Mouse (Mus musculus): ENCODE results near the gene Gins3. TPM values are rescaled to one million over a fixed set of nuclear protein-coding genes. Genes with fewer than 3 reads are reported as not detected.
"Not testable (repeated sequence)": the region's sequence is repeated elsewhere in the genome, so short reads cannot be mapped to it uniquely, and the experiment has no call there.

Gins3 gene
- under 1 TPM; 0.38 to 0.67 TPM for total RNA-seq (2021)
- long read RNA-seq, experiment 1, result 0 reads
- long read RNA-seq, experiment 2, result 0 reads

DNA sequence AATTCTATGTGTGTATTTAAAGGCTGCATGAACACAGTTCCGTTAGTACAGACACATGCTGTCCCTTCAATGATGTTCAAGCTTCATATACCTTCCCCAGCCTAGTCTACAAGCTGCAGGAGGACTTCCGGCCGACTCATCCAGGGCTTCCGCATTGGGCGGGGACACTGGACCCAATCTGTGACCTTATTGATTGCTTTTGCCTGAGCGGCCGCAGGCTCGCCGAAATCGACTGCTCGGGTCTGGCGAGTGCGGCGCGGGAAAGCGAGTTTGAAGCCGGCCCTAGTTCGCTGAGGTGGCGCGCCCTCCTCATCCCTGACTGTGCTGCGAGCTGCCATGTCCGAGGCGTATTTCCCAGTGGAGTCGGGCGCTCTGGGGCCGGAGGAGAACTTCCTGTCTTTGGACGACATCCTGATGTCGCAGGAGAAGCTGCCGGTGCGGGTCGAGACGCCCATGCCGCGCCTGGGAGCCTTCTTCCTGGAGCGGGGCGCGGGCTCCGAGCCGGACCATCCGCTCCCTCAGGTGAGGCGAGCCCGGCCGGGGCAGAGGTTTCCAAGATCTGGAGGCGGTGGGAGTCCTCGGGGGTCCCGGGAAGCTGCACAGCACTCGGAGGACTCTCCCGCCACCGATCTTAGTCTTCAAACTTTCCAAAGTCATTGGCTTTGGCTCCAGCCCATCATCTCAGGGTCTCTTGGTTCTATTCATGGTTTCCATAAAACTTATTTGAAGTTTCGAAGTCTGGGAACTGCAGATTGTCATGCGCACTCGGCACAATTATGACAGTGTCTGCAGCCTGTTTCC, at the start of gene Gins3:
TSS of gene Gins3 (plus strand) at position 192 of the 801 bp plus-strand sequence.
- peak; percentile 90 for DNase-seq

DNA sequence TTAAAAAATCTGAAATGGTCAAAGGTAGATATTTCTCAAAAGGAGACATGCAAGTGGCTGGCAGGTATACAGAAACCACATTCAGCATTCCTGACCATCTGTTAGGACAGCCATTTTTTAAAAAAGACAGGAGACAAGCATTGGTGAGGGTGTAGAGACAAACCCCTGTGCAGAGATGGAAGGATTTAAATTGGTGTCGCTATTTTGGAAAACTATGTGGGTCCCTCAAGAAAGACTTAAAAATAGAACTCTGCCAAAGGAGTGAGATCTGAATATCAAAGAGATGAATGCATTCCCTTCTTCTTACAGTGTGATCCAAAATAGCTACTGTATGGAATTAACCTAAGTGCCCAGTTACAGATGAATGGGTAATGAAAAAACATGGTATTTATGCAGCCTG, 45.9 kb upstream of the Gins3 start:
- no peak for DNase-seq

DNA sequence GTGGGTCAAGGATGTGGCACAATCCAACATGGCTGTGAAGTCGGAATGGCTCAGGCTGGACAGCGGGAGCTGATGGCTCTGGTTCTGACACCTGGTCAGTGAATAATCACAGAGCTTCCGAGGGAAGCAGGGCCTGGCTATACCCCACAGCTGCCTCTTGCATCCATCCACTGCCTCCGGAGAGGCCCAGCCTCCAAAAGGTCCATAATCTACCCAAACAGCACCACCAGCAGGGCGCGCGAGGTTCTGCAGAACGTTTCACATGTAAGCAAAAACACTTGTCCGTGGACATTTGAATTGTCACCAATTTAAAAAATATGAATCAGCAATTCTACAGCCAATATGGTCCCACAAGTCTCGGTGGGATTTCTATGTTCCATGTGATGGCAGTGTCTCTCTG, 44.0 kb upstream of the Gins3 start:
- DNase-seq, result no peak

DNA sequence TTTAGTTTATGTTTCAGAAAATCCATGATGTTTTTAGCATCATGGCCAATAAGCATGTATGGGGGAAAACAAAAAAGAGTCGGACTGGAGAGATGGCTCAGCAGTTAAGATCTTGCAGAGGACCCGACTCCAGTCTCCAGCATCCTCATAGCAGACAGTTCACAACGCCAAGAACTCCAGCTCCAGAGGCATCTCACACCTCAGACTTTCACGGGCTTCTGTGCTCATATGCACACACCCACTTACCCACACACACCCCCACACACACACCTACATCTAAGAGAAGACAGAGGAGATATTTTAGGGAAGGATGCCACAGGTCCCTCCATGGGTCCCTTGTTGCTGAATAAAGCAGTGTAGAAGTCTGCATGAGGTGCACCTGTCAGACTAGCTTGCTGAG, 42.7 kb upstream of the Gins3 start:
- DNase-seq, result no peak

DNA sequence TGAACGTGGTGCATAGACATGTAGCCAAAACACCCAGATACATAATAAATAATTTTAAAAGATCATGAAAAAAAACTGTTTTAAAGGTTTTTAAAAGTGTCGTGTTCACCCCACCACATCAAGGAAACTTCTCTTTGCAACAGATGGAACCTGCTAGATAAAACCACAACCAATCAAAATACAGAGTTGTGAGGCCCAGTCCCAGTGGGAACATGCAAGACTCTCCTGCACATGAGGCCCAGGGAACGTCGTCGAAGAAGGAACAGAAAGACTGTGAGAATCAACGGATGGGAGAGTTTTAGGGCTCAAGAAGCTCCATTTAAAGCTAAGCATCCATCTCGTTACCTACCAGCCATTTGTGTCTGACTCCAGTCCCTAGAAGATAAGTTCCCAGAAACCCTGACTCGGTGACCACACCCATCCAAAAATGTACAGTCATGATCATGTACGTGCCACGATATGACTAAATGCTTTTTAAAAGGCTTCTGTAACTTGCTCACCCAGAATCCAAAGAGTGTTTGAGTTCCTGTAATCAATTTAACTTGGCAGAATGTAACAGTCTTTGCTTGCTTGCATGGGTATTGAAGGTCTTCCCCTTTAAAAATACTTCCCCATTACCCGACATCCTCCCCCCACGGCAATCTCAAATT, 41.0 kb upstream of the Gins3 start:
- no peak for DNase-seq

DNA sequence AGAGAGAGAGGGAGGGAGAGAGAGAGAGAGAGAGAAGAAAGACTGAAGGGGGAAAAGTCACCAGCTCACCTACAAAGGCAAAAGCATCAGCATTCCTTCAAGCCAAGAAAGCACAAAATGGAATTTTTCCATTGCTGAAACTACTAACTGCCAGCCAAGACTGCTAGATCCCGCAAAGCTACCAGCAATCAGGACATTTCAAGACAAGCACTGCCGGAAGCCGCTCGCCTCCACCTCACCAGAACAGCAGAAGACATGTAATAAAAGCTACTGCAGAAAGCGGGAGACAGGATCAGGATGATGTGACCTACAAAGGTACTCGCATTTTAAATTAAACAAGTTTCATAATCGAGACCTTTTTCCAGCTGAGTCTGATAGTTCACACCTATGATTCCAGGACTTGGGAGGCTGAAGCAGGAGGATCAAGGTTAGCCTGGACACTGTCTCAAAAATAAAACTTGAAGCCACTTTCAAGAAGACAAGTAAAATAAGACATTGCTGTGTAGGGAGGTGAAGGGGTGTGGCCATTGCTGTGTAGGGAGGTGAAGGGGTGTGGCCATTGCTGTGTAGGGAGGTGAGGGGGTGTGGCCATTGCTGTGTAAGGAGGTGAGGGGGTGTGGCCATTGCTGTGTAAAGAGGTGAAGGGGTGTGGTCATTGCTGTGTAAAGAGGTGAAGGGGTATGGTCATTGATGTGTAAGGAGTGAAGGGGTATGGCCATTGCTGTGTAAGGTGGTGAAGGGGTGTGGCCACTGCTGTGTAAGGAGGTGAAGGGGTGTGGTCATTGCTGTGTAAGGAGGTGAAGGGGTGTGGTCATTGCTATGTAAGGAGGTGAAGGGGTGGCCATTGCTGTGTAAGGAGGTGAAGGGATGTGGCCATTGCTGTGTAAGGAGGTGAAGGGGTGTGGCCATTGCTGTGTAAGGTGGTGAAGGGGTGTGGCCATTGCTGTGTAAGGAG, 39.5 kb upstream of the Gins3 start:
- DNase-seq, result no peak

DNA sequence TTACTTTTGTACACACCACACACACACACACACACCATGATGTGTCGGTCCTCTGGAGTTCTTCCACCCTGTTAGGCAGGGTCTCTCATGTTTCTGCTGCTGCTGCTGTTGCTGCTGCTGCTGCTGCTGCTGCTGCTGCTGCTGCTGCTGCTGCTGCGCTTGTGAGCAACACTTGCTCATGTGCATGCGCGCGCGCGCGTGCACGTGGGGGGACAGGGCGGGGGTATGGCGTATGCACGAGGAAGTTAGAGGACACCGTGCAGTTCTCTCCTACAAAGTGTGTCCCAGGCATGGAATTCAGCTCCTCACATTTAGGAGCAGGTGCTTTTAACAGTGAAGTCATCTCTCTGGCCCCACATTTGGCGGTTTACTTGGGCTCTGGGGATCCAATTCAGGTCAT, 38.1 kb upstream of the Gins3 start:
- no peak for DNase-seq

DNA sequence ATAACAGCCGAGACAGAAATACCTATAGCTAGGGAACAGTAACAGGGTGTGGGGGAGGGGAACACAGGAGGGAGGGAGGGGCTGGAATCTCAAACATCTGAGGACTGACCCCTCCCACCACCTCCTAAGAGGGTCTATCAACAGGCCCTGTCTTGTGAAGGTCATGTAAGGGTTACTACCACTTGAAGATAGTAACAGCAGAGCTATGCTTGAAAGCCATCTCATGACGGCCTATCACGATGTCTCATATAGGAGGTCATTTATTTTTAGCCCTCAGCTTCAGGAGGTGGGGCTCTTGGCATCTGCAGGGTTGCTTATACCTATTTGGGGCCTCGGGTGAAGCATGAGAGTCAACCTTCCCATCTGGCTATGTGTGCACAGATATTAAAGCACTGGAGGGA, 36.4 kb upstream of the Gins3 start:
- DNase-seq, result no peak

DNA sequence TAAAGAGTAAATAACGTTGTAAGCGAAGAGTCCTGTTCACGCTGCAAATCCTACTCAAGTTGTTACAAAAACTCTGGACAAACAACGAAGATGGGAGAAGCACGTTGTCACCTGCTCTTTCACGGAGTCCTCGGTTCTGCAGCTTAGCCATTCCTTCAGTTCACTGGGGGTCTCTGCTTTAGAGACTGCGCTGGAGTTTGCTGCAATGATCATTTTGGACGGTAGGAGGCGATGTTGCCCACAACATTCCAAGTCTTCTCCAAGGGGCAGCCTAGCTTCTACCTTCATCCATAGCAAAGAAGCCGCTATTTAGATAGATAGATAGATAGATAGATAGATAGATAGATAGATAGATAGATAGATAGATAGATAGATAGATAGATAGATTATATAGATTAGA, 33.4 kb upstream of the Gins3 start:
- no peak for DNase-seq

DNA sequence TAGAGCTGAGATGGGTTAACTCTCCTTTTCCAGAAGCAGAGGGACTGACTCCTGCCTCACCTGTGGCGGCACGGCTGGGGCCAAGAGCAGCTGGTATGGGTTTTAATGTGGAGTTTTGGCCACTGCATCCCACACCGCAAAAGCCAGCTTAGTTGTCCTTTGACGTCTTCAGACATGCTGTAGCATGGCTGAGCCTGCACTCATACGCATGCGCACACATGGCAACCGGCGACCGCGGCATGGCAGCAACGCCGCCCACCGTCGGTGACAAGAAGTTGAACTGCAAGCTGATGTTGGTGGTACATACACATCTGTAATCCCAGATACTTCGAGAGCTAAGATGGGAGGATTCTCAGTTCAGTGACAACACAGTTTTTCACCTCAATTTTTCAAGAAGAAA, 31.9 kb upstream of the Gins3 start:
- DNase-seq, result no peak

DNA sequence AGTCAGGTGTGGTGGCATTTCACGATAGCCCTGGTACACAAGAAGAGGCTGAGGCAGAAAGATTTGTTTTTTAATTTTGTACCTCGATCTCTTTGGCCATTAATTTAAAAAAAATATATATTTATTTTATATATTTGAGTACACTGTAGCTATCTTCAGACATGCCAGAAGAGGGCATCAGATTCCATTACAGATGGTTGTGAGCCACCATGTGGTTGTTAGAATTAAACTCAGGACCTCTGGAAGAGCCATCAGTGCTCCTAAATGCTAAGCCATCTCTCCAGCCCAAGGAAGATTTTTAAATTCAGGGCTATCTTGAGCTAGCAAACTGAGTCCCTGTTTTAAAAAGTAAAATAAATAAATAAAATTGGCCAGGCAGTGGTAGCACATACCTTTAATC, 31.1 kb upstream of the Gins3 start:
- no peak for DNase-seq

DNA sequence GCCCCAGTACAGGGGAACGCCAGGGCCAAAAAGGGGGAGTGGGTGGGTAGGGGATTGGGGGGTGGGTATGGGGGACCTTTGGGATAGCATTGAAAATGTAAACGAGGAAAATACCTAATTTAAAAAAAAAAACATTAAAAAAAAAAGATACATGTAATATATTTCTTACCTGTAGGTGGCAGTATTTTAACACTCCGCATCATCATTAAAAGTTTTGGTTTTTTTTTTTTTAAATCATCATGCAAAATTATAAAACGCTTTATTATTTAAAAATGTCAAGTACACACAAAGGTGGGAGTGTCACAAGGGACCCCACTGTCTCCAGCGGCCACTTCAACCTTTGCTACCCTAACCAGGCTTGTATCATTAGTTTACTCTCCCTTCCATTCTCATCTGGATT, 26.7 kb upstream of the Gins3 start:
- not testable (repeated sequence) for DNase-seq

DNA sequence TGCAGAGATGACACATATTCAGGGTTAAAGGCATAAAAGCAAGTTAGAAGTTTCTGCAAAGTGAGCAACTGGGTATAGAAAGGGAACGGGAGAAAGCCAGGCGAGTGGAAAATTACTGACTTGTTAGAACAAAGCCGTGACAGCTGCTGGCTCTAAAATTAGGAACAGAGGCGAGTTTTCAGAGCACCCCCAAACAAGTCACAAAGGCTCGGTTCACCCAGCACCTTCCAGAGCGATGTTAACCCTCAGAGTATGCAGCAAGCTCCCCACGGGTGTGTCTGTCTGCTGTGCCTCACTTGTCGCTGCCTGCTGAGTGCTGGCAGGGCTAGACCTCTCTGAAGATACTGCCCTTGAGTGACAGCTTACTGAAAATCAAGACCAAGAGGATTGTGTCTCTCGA, 26.0 kb upstream of the Gins3 start:
- no peak for DNase-seq

DNA sequence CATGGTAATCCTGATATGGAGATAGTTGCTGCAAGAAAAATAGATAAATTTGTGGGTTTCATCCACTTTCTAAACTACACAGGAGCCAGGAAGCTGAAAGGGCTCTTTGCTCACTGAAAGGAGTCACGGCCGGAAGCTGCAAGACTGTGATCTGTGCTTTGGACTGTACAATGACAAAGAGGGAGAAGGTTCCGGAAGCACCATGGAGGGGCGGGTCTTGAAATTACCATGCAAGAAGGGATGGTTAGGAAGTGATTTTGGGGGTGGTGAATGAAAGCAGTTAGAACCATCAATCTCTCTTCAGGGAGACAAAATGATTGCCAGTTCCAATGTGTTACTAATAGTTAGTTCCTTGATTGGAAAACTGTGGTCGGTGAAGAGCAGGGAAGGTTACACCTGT, 23.8 kb upstream of the Gins3 start:
- no peak for DNase-seq

DNA sequence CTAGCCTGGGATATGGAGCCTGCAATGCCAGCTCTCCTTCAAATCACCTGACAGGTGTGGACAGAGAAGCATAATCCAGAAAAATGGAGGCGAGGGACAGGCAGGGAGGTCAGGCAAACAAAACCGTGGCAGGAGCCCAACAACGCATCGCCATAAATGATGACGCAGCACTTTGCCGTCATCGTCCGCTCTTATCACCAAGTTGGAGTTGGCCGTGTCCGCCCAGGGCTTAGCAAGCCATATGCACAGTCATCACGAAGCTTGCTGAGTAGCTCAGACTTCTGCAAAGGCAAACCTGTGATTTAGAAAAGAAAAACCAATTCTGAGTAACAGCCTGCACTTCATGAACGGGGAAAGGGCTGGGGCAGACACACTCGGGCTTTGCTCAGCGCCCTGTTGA, 22.5 kb upstream of the Gins3 start:
- DNase-seq, result no peak

DNA sequence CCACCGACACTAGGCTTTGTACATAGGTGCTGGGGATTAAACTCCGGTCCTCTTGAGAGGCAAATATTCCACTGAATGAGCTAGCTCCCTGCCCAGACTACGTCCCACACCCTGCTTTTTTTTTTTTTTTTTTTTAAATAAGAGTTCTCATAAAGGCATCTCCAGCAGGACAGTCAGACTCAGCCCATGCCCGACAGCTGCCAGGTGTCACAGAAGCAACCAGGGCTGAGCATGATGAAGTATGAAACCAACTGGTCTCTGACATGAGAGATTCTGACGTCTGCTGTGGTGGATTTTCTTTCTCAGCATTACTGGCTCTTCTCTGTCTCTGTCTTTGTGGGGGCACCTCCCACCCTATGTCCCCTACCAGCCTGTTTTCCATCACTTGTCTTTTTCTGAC, 21.5 kb upstream of the Gins3 start:
- no peak for DNase-seq

DNA sequence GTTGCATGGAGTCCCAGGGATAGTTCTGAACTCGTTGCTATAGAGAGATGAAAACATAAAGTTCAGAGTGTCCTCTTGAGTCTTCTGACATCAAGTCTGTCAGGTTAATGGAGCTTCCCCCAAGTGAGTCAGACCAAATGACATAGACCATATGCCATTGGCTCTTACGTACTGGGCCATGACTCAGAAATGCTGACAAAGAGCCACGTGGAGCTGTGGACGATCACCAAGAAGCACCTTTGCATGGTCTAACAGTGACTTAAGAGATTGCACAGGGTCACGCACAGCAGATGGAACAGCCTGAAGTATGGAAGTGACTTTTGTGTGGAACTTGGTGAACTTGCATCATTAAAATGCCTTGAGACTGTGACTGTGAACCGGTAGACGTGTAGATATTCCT, 16.9 kb upstream of the Gins3 start:
- no peak for DNase-seq

DNA sequence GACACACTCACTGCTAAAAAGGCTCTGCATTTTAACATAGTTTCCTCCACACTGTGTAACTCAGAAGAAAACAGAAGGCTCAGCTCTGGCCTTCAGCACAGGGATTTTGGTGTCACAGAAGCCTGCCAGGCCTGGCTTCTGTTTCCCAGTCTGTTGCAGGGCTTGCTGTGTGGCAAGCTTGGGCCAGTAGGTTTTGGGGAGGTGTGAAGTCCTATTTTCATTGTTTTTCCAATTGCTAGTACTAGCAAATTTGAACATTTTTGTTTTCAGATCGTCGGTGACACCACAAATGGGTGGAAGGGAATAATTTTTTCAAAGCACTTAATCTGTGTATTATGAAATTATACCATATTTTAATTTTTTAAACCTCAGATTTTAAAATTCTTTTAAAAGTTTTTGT, 13.2 kb upstream of the Gins3 start:
- DNase-seq, result no peak

DNA sequence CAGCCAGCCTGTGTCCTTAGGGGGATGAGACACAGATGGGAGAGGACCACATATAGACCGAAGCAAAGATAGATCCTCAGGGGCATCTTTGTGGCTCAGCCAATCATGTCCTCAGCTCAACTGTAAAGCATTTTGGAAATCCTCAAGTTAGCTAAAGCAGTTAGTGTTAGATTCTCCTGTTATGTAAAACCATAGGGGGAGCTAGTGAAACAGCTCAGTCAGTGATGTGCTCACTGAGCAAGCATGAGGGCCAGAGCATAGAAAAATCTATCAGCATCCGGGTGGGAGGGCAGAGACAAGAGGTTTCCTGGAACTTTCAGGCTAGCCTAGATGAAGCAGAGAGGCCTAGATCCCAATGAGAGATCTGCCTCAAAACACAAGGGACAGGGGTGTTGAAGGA, 8.4 kb upstream of the Gins3 start:
- DNase-seq, result no peak

DNA sequence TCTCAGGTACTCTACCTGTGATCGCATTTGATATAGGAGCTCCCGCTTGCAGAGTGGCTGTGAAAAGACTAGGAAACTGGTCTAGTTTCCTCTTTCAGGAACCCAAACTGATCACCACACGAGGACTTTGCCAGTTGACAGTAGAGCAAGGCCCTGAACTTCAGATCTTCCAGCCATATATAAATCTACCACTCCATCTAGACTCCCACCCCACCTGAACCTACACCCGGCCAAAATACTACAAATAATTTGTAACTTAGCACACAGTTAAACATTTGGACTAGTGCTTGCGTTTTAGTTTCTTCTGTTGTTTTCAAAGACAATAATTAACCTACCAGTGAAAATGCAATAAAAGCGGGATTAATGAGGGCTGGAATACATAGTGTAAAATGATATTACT, 413 bp upstream of the Gins3 start:
- no peak for DNase-seq

DNA sequence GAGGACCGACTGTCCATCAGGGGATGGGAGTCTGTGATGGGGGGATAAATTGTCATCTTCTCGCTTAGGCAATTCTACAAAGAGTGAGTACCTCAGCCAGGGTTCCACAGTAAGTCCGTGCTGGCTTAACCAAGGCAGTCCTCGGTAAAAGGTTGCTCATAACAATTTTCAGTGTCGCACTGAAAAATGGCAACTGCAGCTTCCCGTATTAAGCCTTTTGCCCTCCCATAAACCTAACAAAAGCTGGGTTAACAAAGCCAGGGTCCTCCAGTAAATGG, 749 bp downstream of the Gins3 start:
- DNase-seq, result no peak

DNA sequence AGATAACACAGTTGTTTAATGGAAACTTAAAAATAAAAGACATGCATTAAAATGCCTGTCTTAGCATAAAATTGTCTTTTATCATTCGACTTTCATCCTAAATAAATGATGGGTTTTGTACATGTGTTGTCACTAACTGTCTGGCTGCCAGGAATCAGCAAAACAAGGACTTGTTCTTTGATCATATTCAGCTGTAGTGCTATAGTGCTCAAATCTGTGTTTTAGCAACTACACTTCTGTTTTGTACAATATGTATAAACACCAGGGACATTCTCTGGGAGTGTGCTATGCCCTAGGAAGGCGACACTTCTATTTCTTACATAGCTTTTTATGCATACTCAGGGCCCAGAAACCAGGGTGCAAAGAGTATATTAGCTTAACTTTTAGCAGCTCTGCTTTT, 11.7 kb downstream of the Gins3 start:
- no peak for DNase-seq

DNA sequence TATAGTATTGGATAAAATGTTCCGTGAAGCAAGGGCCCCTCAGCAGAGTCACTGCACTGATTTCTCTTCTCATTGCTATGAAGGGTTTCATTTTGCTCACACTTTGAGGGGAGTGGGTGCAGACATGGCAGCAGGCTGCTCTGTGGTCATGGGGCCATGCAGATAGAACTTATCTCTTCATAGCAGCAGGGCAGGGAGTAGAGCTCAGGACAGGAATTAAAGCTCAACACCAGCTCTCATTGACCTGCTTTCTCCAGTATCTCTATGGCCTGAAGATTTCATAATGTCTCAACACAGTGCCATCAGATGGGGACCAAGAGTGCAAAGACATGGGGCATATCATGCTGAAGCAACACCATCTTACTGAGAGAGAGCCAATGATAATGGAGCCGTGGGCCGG, 15.0 kb downstream of the Gins3 start:
- DNase-seq, result no peak
